Mouse (Mus musculus) heart, embryonic 10.5 days (tissue): ENCODE data around the gene Dqx1. TPM values are rescaled to one million over a fixed set of nuclear protein-coding genes. Genes with fewer than 3 reads are reported as not detected.
A peak's percentile ranks its signal among the peaks of the same experiment; 100 is the strongest.

ENCODE experiments used
- DNase-seq: peaks from one replicate; pipeline ENCODE4 v3.0.0-alpha.2; 2017; ENCODE audit warnings: low spot score
- H3K27ac ChIP-seq: fragments of 300-500 bp; sonication (generic); 2 replicates; pipeline ENCODE4 v1.5.1; 2016; ENCODE audit warnings: mild to moderate bottlenecking
- H3K27me3 ChIP-seq: fragments of 300-500 bp; sonication (generic); 2 replicates; pipeline ENCODE4 v1.6.1; 2016; ENCODE audit warnings: mild to moderate bottlenecking; ENCODE audit not compliant: poor library complexity, insufficient read depth, severe bottlenecking
- H3K36me3 ChIP-seq: fragments of 300-500 bp; sonication (generic); 2 replicates; pipeline ENCODE4 v1.6.1; 2016; ENCODE audit warnings: mild to moderate bottlenecking, moderate library complexity
- H3K4me1 ChIP-seq: fragments of 300-500 bp; sonication (generic); 2 replicates; pipeline ENCODE4 v1.6.1; 2016; ENCODE audit warnings: mild to moderate bottlenecking
- H3K4me3 ChIP-seq: fragments of 300-500 bp; sonication (generic); 2 replicates; pipeline ENCODE4 v1.5.1; 2016; ENCODE audit warnings: mild to moderate bottlenecking, moderate library complexity
- H3K9me3 ChIP-seq: fragments of 300-500 bp; sonication (generic); 2 replicates; pipeline ENCODE4 v1.6.1; 2016; ENCODE audit warnings: mild to moderate bottlenecking, moderate library complexity
- WGBS: fragments of 180-500 bp; shearing (Covaris S2); methylation state at CpG from one replicate; pipeline ENCODE4 v1.1.7; 2016; 5-methylcytosine and 5-hydroxymethylcytosine counted together
- polyA plus RNA-seq: library from polyadenylated mRNA; unstranded; fragments of >200 nt; fragmentation: Nextera tagmentation; extraction: Ambion mirVana; gene quantifications from 2 replicates; pipeline ENCODE4 v1.2.1, GENCODE M21; 2016

The Dqx1 gene
- 0.59 and 1.5 TPM in 2 replicates for polyA plus RNA-seq

DNA sequence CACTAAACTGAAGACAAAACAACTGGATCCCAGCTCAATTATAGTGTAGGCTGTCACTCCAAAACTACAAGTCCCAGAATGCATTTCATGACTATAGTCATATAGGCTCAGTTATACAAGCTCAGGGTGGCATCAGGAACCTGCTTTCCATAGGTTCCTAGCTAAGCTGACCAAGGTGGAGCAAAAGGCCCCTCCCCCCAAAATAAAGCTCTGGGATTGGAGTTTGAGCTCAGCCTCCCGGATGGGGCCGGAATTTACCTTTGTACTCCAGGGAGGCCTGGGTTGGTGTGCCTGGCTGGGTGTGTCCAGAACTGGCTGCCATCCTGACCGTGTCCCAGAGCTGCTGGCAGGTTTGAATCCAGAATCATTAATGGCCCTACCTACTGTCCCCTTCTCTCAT, at the start of gene Dqx1:
Dqx1 (plus strand) TSS at position 55 of the 400 bp plus-strand sequence.
- Histone ChIP-seq H3K27ac (no peak within 1 kb of the TSS), H3K4me1 (peaks cover 24% of the 10 kb centered on the region), H3K9me3 (no peaks in the 10 kb centered on the region), H3K27me3 (peaks cover 39% of the 10 kb centered on the region), H3K4me3 (no peak within 1 kb of the TSS), H3K36me3 (peaks cover 24% of the 10 kb centered on the region)
- no peak for DNase-seq
- WGBS = 55% methylated on average over 3 of the region's 3 CpGs

DNA sequence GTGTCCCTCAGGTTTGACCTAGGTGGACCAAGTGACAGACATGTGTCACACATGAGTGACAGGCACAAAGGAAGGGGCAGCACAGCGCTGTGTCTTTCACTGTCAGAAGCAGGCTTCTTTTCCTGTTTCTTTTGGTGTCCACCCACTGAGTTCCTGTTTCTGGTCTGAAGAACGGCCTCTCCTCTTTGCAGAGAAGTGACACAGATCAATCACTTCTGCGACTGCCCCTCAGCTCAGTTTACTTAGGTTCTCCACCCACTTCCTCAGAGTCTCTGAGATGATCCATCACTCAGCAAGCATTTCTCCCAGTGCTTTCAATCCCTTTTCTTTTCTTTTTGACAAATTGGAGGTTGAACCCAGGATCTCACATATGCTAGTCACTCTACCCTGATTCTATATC, 49.0 kb upstream of the Dqx1 start:
- Histone ChIP-seq H3K9me3 (no peaks in the 10 kb centered on the region), H3K27me3 (peaks cover 4% of the 10 kb centered on the region; the same call in 1 of the 2 replicates), H3K27ac (no peak overlapping the region), H3K36me3 (no peaks in the 10 kb centered on the region), H3K4me1 (peaks cover 16% of the 10 kb centered on the region), H3K4me3 (no peak overlapping the region)
- no peak for DNase-seq
- WGBS = 44% methylated on average over 3 of the region's 3 CpGs

DNA sequence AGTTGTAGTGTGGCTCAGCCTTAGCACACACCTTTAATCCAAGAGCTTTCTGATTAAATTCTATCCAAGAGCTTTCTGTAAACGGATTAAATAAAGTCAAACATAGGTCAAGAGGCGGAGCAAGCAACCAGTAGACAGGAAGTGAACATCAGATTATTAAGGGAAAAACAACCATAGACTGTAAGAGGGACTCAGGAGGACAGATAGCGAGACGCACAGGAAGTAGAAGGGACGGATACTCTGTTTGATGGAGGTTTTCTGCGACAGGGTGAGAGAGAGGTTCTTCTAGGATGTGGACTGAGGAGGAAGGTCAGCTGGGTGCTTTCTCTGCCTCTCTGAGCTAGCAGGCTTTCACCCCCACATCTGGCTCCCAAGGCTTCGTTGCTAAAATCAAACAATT, 47.6 kb upstream of the Dqx1 start:
- Histone ChIP-seq H3K4me3 (no peak overlapping the region), H3K9me3 (no peaks in the 10 kb centered on the region), H3K27me3 (peaks cover 4% of the 10 kb centered on the region; the same call in 1 of the 2 replicates), H3K36me3 (no peaks in the 10 kb centered on the region), H3K27ac (no peak overlapping the region), H3K4me1 (peaks cover 6% of the 10 kb centered on the region)
- no peak for DNase-seq
- 46% methylated on average over 7 of the region's 7 CpGs for WGBS

DNA sequence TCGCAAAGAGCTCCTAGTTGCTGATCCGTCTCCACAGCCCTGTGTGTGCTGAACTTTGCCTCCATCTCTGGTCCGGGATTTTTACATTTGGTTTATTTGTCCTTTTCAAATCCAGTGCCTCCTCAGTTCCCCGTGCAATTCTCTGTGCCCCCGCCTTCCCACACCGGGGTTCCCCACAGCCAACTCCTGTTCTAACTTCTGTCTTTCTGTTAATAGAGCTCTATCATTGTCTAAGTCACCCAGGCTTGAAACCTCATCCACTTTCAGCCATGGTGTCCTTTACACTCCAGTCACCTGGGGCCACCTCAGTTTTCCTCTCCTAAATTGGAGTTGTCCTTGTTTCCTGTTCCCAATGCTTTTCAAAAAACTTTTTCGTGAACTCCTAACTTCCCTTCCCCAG, 46.4 kb upstream of the Dqx1 start:
- WGBS = 76% methylated on average over 7 of the region's 7 CpGs
- no peak overlapping the region for H3K4me3 ChIP-seq

DNA sequence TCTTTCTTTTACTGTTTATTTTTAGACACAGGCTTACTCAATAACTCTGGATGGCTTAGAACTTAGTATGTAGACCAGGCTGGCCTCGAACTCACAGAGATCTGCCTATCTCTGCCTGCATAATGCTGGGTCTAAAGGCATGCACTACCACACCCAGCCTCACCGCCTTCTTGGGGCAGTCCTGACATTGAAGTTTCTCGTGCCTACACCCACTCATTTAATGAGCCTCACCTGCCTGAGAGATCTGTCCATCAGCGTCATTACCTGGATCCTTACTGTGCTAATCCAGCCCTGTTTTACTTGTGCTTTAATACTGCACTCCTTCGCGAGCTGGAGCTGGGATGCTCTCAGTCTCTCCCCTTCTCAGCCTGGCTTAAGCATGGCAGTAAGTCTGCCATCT, 45.9 kb upstream of the Dqx1 start:
- WGBS = 80% methylated on average over 6 of the region's 6 CpGs

More for the DNA sequence above, 46.4 kb upstream of the Dqx1 start:
- H3K9me3 ChIP-seq = no peaks in the 10 kb centered on the region
- H3K4me1 ChIP-seq = peaks cover 4% of the 10 kb centered on the region; the same call in 1 of the 2 replicates
- H3K27ac ChIP-seq = no peak overlapping the region
- DNase-seq = no peak
- peaks cover 4% of the 10 kb centered on the region; the same call in 1 of the 2 replicates for H3K27me3 ChIP-seq
- H3K36me3 ChIP-seq = no peaks in the 10 kb centered on the region

GRCm38 (mm10) chr6:83013444-83013843, 44.2 kb upstream of the Dqx1 start:
- no peak for DNase-seq
- Histone ChIP-seq H3K27ac (peak overlapping the region; percentile 54; the same call in 1 of the 2 replicates), H3K4me1 (peaks cover 8% of the 10 kb centered on the region; the same call in 1 of the 2 replicates), H3K36me3 (no peaks in the 10 kb centered on the region), H3K9me3 (no peaks in the 10 kb centered on the region), H3K4me3 (no peak overlapping the region), H3K27me3 (peaks cover 4% of the 10 kb centered on the region; the same call in 1 of the 2 replicates)
- WGBS = 80% methylated on average over 5 of the region's 5 CpGs

More for the DNA sequence above, 45.9 kb upstream of the Dqx1 start:
- no peaks in the 10 kb centered on the region for H3K9me3 ChIP-seq
- peaks cover 4% of the 10 kb centered on the region; the same call in 1 of the 2 replicates for H3K27me3 ChIP-seq
- no peak for DNase-seq
- H3K27ac ChIP-seq = no peak overlapping the region
- H3K36me3 ChIP-seq = no peaks in the 10 kb centered on the region
- H3K4me3 ChIP-seq = no peak overlapping the region
- H3K4me1 ChIP-seq = peaks cover 4% of the 10 kb centered on the region; the same call in 1 of the 2 replicates

- WGBS = 41% methylated on average over 12 of the region's 12 CpGs
- Histone ChIP-seq H3K36me3 (no peaks in the 10 kb centered on the region), H3K27me3 (peaks cover 4% of the 10 kb centered on the region; the same call in 1 of the 2 replicates), H3K4me3 (no peak overlapping the region), H3K4me1 (peaks cover 8% of the 10 kb centered on the region; the same call in 1 of the 2 replicates), H3K9me3 (no peaks in the 10 kb centered on the region), H3K27ac (peak overlapping the region; percentile 60; the same call in 1 of the 2 replicates)
- peak; percentile 90 for DNase-seq
These were observed 42.9 kb upstream of the Dqx1 start for GRCm38 (mm10) chr6:83014482-83015466.

DNA sequence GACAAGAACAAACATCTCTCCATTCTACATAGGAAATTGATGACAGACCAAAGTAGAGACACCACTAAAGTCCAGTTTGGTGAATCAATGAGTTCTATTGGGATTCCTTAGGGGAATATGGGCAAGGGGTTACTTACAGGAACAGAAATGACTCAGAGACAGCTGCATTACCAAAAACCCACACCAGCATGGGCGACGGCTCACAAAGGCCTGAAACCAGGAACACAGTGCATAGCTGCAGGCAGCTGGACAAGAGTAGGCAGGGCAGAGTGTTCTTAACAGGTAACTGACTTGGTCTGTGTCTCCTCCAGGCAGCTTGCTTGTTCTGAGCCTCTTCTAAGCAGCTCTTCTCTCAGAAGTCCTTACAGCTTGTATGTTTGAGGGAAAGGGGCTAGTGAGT, 41.9 kb upstream of the Dqx1 start:
- H3K9me3 ChIP-seq = no peaks in the 10 kb centered on the region
- no peak overlapping the region; the same call in 1 of the 2 replicates for H3K27ac ChIP-seq
- DNase-seq = no peak
- WGBS = 86% methylated on average over 2 of the region's 2 CpGs
- no peaks in the 10 kb centered on the region for H3K36me3 ChIP-seq
- peaks cover 4% of the 10 kb centered on the region; the same call in 1 of the 2 replicates for H3K27me3 ChIP-seq
- no peak overlapping the region for H3K4me3 ChIP-seq
- H3K4me1 ChIP-seq = peaks cover 8% of the 10 kb centered on the region; the same call in 1 of the 2 replicates

GRCm38 (mm10) chr6:83017190-83017589, 40.5 kb upstream of the Dqx1 start:
- Histone ChIP-seq H3K9me3 (no peaks in the 10 kb centered on the region), H3K4me1 (peaks cover 8% of the 10 kb centered on the region; the same call in 1 of the 2 replicates), H3K27me3 (no peaks in the 10 kb centered on the region), H3K36me3 (no peaks in the 10 kb centered on the region), H3K4me3 (no peak overlapping the region), H3K27ac (peak overlapping the region; percentile 47; the same call in 1 of the 2 replicates)
- 25% methylated on average over 3 of the region's 3 CpGs for WGBS
- no peak for DNase-seq

GRCm38 (mm10) chr6:83019044-83019443, 38.6 kb upstream of the Dqx1 start:
- Histone ChIP-seq H3K27ac (no peak overlapping the region), H3K36me3 (no peaks in the 10 kb centered on the region), H3K4me1 (peaks cover 8% of the 10 kb centered on the region; the same call in 1 of the 2 replicates), H3K27me3 (no peaks in the 10 kb centered on the region; the same call in 1 of the 2 replicates), H3K9me3 (no peaks in the 10 kb centered on the region), H3K4me3 (no peak overlapping the region)
- 69% methylated on average over 3 of the region's 3 CpGs for WGBS
- DNase-seq = no peak

DNA sequence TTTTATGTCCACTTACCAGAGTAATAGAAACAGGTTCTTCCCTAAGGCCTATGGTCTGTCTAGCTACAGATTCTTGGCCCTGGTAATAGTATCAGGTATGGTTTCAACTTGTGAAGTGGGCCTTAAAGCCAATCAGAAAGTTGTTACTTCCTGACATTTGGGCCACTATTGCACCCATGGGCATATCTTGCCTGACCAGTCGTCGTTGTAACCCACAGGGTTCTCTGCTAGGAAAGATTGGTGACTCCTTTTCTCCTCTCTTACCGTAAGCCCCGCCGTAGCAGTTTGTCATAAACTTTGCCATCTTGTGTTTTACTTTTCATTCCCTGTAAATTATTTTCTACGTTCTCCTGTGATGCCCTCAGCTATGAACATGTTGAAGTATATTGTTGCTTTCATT, 37.5 kb upstream of the Dqx1 start:
- DNase-seq = no peak
- WGBS = 70% methylated on average over 6 of the region's 6 CpGs
- H3K4me1 ChIP-seq = 0 out of 2 replicates have a peak, but pooled peaks cover 4% of the 10 kb centered on the region
- no peaks in the 10 kb centered on the region; the same call in 1 of the 2 replicates for H3K27me3 ChIP-seq
- H3K27ac ChIP-seq = no peak overlapping the region
- no peaks in the 10 kb centered on the region for H3K9me3 ChIP-seq
- H3K36me3 ChIP-seq = no peaks in the 10 kb centered on the region
- no peak overlapping the region for H3K4me3 ChIP-seq

GRCm38 (mm10) chr6:83020836-83021593, 36.6 kb upstream of the Dqx1 start:
- Histone ChIP-seq H3K27me3 (peaks cover 1% of the 10 kb centered on the region), H3K4me3 (no peak overlapping the region), H3K36me3 (no peaks in the 10 kb centered on the region), H3K9me3 (no peaks in the 10 kb centered on the region), H3K27ac (no peak overlapping the region), H3K4me1 (0 out of 2 replicates have a peak, but pooled peaks cover 4% of the 10 kb centered on the region)
- WGBS = 71% methylated on average over 4 of the region's 4 CpGs
- DNase-seq = no peak
